Mouse (Mus musculus) hindbrain, embryonic 14.5 days (tissue): ENCODE data around the gene Flg2. TPM values are rescaled to one million over a fixed set of nuclear protein-coding genes. Genes with fewer than 3 reads are reported as not detected.

ENCODE experiments used
- ATAC-seq: fragments of 200-750 bp; cut with Nextera tagmentation; 2 replicates; pipeline ENCODE4 v1.8.0; 2017; ENCODE audit warnings: moderate number of reproducible peaks, mild to moderate bottlenecking, moderate TSS enrichment, moderate library complexity; ENCODE audit not compliant: low FRiP score
- DNase-seq: peaks from one replicate; pipeline ENCODE4 v3.0.0-alpha.2; 2015; ENCODE audit warnings: low spot score
- H3K27ac ChIP-seq: fragments of 300-500 bp; sonication (generic); 2 replicates; pipeline ENCODE4 v1.5.1; 2014; ENCODE audit warnings: mild to moderate bottlenecking, moderate library complexity
- H3K27me3 ChIP-seq: fragments of 300-500 bp; sonication (generic); 2 replicates; pipeline ENCODE4 v1.6.1; 2014; ENCODE audit warnings: mild to moderate bottlenecking, low read length, mixed read lengths; ENCODE audit not compliant: control insufficient read depth, insufficient read depth
- H3K36me3 ChIP-seq: fragments of 300-500 bp; sonication (generic); replicated peaks from 2 replicates; pipeline ENCODE4 v1.6.1; 2014; ENCODE audit not compliant: control insufficient read depth, insufficient read depth
- H3K4me1 ChIP-seq: fragments of 300-500 bp; sonication (generic); replicated peaks from 2 replicates; pipeline ENCODE4 v1.6.1; 2014; ENCODE audit warnings: antibody characterized with exemption, low read length, mixed read lengths; ENCODE audit not compliant: control insufficient read depth, insufficient read depth
- H3K4me2 ChIP-seq: fragments of 300-500 bp; sonication (generic); replicated peaks from 2 replicates; pipeline ENCODE4 v1.6.1; 2014; ENCODE audit warnings: mild to moderate bottlenecking, moderate library complexity
- H3K4me3 ChIP-seq: fragments of 300-500 bp; sonication (generic); replicated peaks from 2 replicates; pipeline ENCODE4 v1.5.1; 2014; ENCODE audit warnings: mild to moderate bottlenecking, low read length
- H3K9ac ChIP-seq: fragments of 300-500 bp; sonication (generic); 2 replicates; pipeline ENCODE4 v1.6.1; 2014
- H3K9me3 ChIP-seq: fragments of 300-500 bp; sonication (generic); 2 replicates; pipeline ENCODE4 v1.6.1; 2016; ENCODE audit warnings: low read length; ENCODE audit not compliant: control insufficient read depth
- WGBS: fragments of 180-500 bp; shearing (Covaris S2); extraction: QIAGEN DNeasy Blood & Tissue Kit; methylation state at CpG from one replicate; pipeline ENCODE4 v1.1.7; 2014; 5-methylcytosine and 5-hydroxymethylcytosine counted together
- polyA plus RNA-seq: library from polyadenylated mRNA; unstranded; fragments of >200 nt; fragmentation: Nextera tagmentation; extraction: Ambion mirVana; gene quantifications from 2 replicates; pipeline ENCODE4 v1.2.1, GENCODE M21; 2014

Flg2 gene
- polyA plus RNA-seq: not detected in 2 replicates

GRCm38 (mm10) chr3:93196978-93197377 lies at the start of gene Flg2:
Flg2 (plus strand) TSS chr3:93197278.
- DNase-seq: no peak
- WGBS: 91% methylated on average over 3 of the region's 3 CpGs

DNA sequence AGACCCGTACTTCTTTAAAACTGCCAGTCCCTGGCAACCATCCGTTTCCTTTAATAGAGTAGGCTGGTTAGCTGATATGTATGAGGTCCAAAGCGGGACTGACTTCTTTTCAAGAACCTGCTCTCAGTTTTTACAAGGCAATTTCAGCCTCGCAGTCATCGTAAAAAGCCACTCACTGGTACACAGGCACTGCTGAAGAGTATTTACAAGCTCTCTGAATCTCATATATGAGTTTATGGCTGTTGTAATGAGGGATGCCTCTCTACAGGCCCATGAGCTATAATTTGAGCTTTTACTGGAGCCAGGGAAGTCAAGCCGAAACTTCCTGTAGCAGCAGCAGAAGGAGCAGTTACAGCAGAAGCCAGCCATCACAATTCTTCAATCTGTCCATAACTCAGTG lies 34.6 kb upstream of the Flg2 start:
- no peaks in the 10 kb centered on the region for H3K9me3 ChIP-seq
- DNase-seq: no peak
- H3K27ac ChIP-seq: no peak overlapping the region
- no peaks in the 10 kb centered on the region for H3K4me1 ChIP-seq
- no peak overlapping the region for H3K9ac ChIP-seq
- no peak overlapping the region for H3K4me2 ChIP-seq
- H3K36me3 ChIP-seq: no peaks in the 10 kb centered on the region
- no peaks in the 10 kb centered on the region for H3K27me3 ChIP-seq
- WGBS: 86% methylated on average over 6 of the region's 6 CpGs
- no peak overlapping the region for H3K4me3 ChIP-seq
- no peak for ATAC-seq

More at GRCm38 (mm10) chr3:93196978-93197377, at the start of gene Flg2:
- H3K4me3 ChIP-seq: no peak within 1 kb of the TSS
- no peak within 1 kb of the TSS for H3K9ac ChIP-seq
- no peaks in the 10 kb centered on the region for H3K27me3 ChIP-seq
- no peak within 1 kb of the TSS for H3K4me2 ChIP-seq
- H3K4me1 ChIP-seq: no peaks in the 10 kb centered on the region
- no peaks in the 10 kb centered on the region for H3K36me3 ChIP-seq
- no peaks in the 10 kb centered on the region for H3K9me3 ChIP-seq
- no peak within 1 kb of the TSS for H3K27ac ChIP-seq
- ATAC-seq: no peak

DNA sequence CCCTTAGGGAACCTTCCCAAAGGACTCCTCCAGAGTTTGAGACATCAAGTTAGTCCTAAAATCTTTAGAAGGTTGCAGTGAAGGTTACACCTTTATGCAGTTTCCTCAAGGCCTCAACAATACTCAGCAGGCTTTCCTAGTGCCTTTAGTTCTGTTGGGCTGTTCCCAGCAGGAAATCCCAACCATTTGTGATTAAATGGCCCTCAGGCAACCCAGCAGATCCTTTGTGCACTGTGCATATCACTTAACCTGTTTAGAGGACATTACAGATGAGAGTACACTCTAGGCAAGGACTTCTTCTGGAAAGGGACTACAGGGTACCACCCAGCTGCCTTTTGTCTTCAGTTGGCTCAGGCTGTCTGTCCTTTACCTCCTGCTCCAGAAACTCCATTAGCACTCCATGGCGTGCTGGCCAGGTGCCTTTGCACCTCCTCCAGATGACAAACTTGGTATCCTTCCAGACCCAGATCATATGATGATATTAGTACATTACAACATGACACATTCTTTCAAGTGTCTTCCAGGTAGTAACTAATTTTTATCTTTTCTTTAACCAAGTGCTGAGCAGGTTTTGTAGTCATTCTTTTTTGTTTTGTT lies 34.0 kb upstream of the Flg2 start:
- Histone ChIP-seq H3K4me3 (no peak overlapping the region), H3K9me3 (no peaks in the 10 kb centered on the region), H3K9ac (no peak overlapping the region), H3K4me1 (no peaks in the 10 kb centered on the region), H3K4me2 (no peak overlapping the region), H3K27ac (no peak overlapping the region), H3K36me3 (no peaks in the 10 kb centered on the region), H3K27me3 (no peaks in the 10 kb centered on the region)
- ATAC-seq (no peak), DNase-seq (no peak)
- WGBS: 69% methylated on average over 1 of the region's 1 CpGs

- H3K4me2 ChIP-seq: no peak overlapping the region
- no peak for ATAC-seq
- no peak overlapping the region for H3K9ac ChIP-seq
- no peaks in the 10 kb centered on the region for H3K36me3 ChIP-seq
- DNase-seq: no peak
- no peak overlapping the region for H3K27ac ChIP-seq
- H3K4me3 ChIP-seq: no peak overlapping the region
- H3K27me3 ChIP-seq: no peaks in the 10 kb centered on the region
- no peaks in the 10 kb centered on the region for H3K9me3 ChIP-seq
- no peaks in the 10 kb centered on the region for H3K4me1 ChIP-seq
- WGBS: 97% methylated on average over 4 of the region's 4 CpGs
These were observed 16.2 kb upstream of the Flg2 start for GRCm38 (mm10) chr3:93180856-93181255.

- no peak for ATAC-seq
- Histone ChIP-seq H3K4me2 (no peak overlapping the region), H3K27me3 (no peaks in the 10 kb centered on the region), H3K9ac (no peak overlapping the region), H3K9me3 (no peaks in the 10 kb centered on the region), H3K27ac (no peak overlapping the region), H3K4me3 (no peak overlapping the region), H3K4me1 (no peaks in the 10 kb centered on the region), H3K36me3 (no peaks in the 10 kb centered on the region)
- no peak for DNase-seq
- WGBS: 88% methylated on average over 2 of the region's 2 CpGs
These were observed 4.9 kb downstream of the Flg2 start for GRCm38 (mm10) chr3:93201955-93202354.

DNA sequence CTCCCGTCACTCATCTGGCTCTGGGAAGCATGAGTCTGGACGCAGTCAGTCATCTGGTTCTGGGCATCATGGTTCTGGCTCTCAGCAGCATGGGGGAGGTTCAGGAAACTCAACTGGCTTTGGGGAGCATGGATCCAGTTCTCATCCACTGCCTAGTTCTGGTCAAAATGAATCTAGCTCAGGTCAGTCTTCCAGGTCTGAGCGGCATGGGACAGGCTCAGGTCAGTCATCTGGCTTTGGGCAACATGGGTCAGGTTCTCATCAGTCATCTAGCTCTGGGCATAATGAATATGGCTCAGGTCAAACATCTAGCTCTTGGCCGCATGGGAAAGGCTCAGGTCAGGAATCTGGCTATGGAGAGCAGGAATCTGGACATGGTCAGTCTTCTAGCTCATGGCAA lies 5.4 kb downstream of the Flg2 start:
- Histone ChIP-seq H3K36me3 (no peaks in the 10 kb centered on the region), H3K9ac (no peak overlapping the region), H3K4me3 (no peak overlapping the region), H3K9me3 (no peaks in the 10 kb centered on the region), H3K4me2 (no peak overlapping the region), H3K27me3 (no peaks in the 10 kb centered on the region), H3K4me1 (no peaks in the 10 kb centered on the region), H3K27ac (no peak overlapping the region)
- DNase-seq (no peak), ATAC-seq (no peak)
- 98% methylated on average over 4 of the region's 4 CpGs for WGBS

Other genes with a start within 250 kb of the Flg2 start
- not detected in 2 replicates for gene Lce3d, start 239.9 kb upstream of the Flg2 start, polyA plus RNA-seq
- not detected in 2 replicates for gene Lce3e, start 230.2 kb upstream of the Flg2 start, polyA plus RNA-seq
- not detected in 2 replicates for gene Lce3f, start 205.1 kb upstream of the Flg2 start, polyA plus RNA-seq
- 1.0 and 2.3 TPM in 2 replicates for gene Crct1, start 181.6 kb upstream of the Flg2 start, polyA plus RNA-seq
- gene Lce1m, start 178.2 kb upstream of the Flg2 start, polyA plus RNA-seq: not detected in 2 replicates
- gene Gm4858, start 128.5 kb upstream of the Flg2 start, polyA plus RNA-seq: not detected in 2 replicates
- gene Crnn, start 52.5 kb upstream of the Flg2 start, polyA plus RNA-seq: not detected in 2 replicates
- not detected in 2 replicates for gene Flg, start 76.2 kb downstream of the Flg2 start, polyA plus RNA-seq
- gene Hrnr, start 122.5 kb downstream of the Flg2 start, polyA plus RNA-seq: not detected in 2 replicates
- not detected in 2 replicates for gene Rptn, start 196.4 kb downstream of the Flg2 start, polyA plus RNA-seq
- 1.3 and 1.8 TPM in 2 replicates for gene Tchh, start 245.1 kb downstream of the Flg2 start, polyA plus RNA-seq